Mouse (Mus musculus): ENCODE measurements at regions not wholly inside any gene's neighbourhood (a gene's known extent, or its start where the extent isn't known, plus 50 kb on each side); places are given as distances from the start of the nearest gene placed in this dataset.
"Not testable (repeated sequence)": the region's sequence is repeated elsewhere in the genome, so short reads cannot be mapped to it uniquely, and the experiment has no call there.

DNA sequence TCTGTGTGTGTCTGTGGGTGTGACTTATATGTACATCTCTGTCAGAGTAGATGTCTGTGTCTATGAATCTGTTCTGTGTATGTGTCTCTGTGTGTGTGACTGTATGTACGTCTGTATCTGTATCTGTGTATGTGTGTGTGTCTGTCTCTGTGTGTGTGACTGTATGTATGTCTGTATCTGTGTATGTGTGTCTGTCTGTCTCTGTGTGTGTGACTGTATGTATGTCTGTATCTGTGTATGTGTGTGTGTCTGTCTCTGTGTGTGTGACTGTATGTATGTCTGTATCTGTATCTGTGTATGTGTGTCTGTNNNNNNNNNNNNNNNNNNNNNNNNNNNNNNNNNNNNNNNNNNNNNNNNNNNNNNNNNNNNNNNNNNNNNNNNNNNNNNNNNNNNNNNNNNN, 88.3 kb downstream of the Sspn start:
- 0 out of 2 replicates have a peak, but pooled peaks have one; percentile 49 for ATAC-seq
- H3K9me3 ChIP-seq (replicated peaks); H3K4me3 ChIP-seq; H3K4me1 ChIP-seq; H3K27ac ChIP-seq; H3K27me3 ChIP-seq (replicated peaks); H3K4me2 ChIP-seq; H3K9ac ChIP-seq; H3K36me3 ChIP-seq: not testable (repeated sequence)
- WGBS (ENCODE audit: insufficient replicate concordance): 33% methylated on average over 1 of the region's 1 CpGs
